Mouse (Mus musculus) forebrain, postnatal 0 days (tissue): ENCODE measurements around the gene Kcnd2. TPM values are rescaled to one million over a fixed set of nuclear protein-coding genes. Genes with fewer than 3 reads are reported as not detected.

ENCODE experiments used
- ATAC-seq: fragments of 200-750 bp; cut with Nextera tagmentation; 2 replicates; pipeline ENCODE4 v1.8.0; 2017; ENCODE audit warnings: mild to moderate bottlenecking, moderate library complexity
- DNase-seq: peaks from one replicate; pipeline ENCODE4 v3.0.0-alpha.2; 2015
- H3K27ac ChIP-seq: fragments of 300-500 bp; sonication (generic); 2 replicates; pipeline ENCODE4 v1.5.1; 2014; ENCODE audit warnings: low read depth, mild to moderate bottlenecking, antibody characterized with exemption, low read length, moderate library complexity, mixed read lengths
- H3K27me3 ChIP-seq: fragments of 300-500 bp; sonication (generic); 2 replicates; pipeline ENCODE4 v1.6.1; 2014; ENCODE audit warnings: mild to moderate bottlenecking, low read length, mixed read lengths; ENCODE audit not compliant: insufficient read depth
- H3K36me3 ChIP-seq: fragments of 300-500 bp; sonication (generic); 2 replicates; pipeline ENCODE4 v1.6.1; 2014; ENCODE audit warnings: mild to moderate bottlenecking, moderate library complexity; ENCODE audit not compliant: insufficient read depth
- H3K4me1 ChIP-seq: fragments of 300-500 bp; sonication (generic); 2 replicates; pipeline ENCODE4 v1.6.1; 2014; ENCODE audit warnings: antibody characterized with exemption; ENCODE audit not compliant: insufficient read depth
- H3K4me2 ChIP-seq: fragments of 300-500 bp; sonication (generic); 2 replicates; pipeline ENCODE4 v1.6.1; 2014; ENCODE audit warnings: low read depth, mild to moderate bottlenecking, moderate library complexity
- H3K4me3 ChIP-seq: fragments of 300-500 bp; sonication (generic); 2 replicates; pipeline ENCODE4 v1.5.1; 2014; ENCODE audit warnings: low read depth, low read length, mixed read lengths
- H3K9ac ChIP-seq: fragments of 300-500 bp; sonication (generic); 2 replicates; pipeline ENCODE4 v1.6.1; 2014; ENCODE audit warnings: mild to moderate bottlenecking
- H3K9me3 ChIP-seq: fragments of 300-500 bp; sonication (generic); 2 replicates; pipeline ENCODE4 v1.6.1; 2016; ENCODE audit warnings: low read length
- CTCF ChIP-seq: sonication (generic); IDR thresholded peaks from 2 replicates; pipeline ENCODE4 v1.5.1; 2016; ENCODE audit warnings: antibody characterized with exemption, control low read depth, low read depth
- WGBS: fragments of 180-500 bp; shearing (Covaris S2); extraction: QIAGEN DNeasy Blood & Tissue Kit; methylation state at CpG from one replicate; pipeline ENCODE4 v1.1.7; 2014; 5-methylcytosine and 5-hydroxymethylcytosine counted together
- polyA plus RNA-seq: library from polyadenylated mRNA; unstranded; fragments of >200 nt; fragmentation: Nextera tagmentation; extraction: Ambion mirVana; gene quantifications from 2 replicates; pipeline ENCODE4 v1.2.1, GENCODE M21; 2015
- total RNA-seq: library from RNA; depleted of rRNA; stranded (reverse); fragments of >200 nt; gene quantifications from 2 replicates; pipeline ENCODE4 v1.2.3, GENCODE M21; 2014

Gene Kcnd2
- total and polyA plus RNA-seq, 2 experiments from 2014 or later = 27.3 to 64.4 TPM

DNA sequence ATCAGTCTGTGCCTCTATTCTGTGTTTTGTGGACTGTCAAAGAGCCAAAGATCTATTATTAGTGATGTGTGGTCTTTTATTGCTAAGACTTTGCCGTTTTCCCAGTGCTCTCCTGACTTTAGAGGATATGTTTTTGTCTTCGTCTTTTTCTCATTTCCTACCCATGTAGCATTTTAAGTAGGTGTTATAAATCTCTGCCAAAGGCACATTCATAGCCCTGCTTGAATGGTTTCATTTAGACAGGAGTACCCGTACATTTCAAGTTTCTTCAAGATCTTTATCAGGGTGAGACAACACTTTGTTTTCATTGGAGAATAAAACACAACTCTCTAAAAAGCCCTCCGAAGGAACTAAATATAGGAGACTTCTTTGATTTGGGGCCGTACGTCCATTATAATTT is 355.7 kb downstream of the Kcnd2 start:
- no peak overlapping the region for H3K27ac ChIP-seq
- H3K36me3 ChIP-seq = no peaks in the 10 kb centered on the region
- H3K9me3 ChIP-seq = no peaks in the 10 kb centered on the region
- DNase-seq = no peak
- no peak overlapping the region for H3K9ac ChIP-seq
- no peak overlapping the region for H3K4me2 ChIP-seq
- WGBS = 45% methylated on average over 6 of the region's 6 CpGs
- TF ChIP-seq CTCF = no peak
- H3K27me3 ChIP-seq = no peaks in the 10 kb centered on the region
- no peak overlapping the region for H3K4me3 ChIP-seq
- ATAC-seq = no peak
- no peaks in the 10 kb centered on the region for H3K4me1 ChIP-seq

GRCm38 (mm10) chr6:21590156-21590555 is 374.9 kb downstream of the Kcnd2 start:
- Histone ChIP-seq H3K9ac (no peak overlapping the region), H3K4me2 (no peak overlapping the region), H3K36me3 (no peaks in the 10 kb centered on the region), H3K27ac (no peak overlapping the region), H3K4me1 (no peaks in the 10 kb centered on the region), H3K27me3 (no peaks in the 10 kb centered on the region), H3K9me3 (no peaks in the 10 kb centered on the region), H3K4me3 (no peak overlapping the region)
- ATAC-seq (no peak), DNase-seq (no peak)
- 61% methylated on average over 3 of the region's 3 CpGs for WGBS
- no peak for TF ChIP-seq CTCF

DNA sequence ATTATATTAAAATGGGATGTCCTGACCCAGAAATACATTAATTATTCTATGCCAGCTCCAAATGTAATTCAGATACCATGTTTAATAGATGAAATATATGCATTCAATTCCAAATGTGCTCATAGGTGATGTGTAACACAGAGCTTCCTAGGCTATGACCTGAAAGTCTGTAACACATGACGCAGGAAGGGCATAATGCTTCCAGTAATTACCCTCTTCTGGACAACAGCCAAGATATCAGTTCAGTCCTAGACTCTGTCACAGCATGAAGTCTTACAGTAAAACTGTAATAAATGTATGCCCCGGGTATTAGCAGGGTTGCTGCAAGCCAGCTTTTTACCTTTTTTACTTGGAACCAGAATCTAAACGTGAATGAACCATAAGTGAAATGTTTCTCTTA is 382.1 kb downstream of the Kcnd2 start:
- Histone ChIP-seq H3K4me2 (no peak overlapping the region), H3K27me3 (no peaks in the 10 kb centered on the region), H3K27ac (no peak overlapping the region), H3K4me3 (no peak overlapping the region), H3K9ac (no peak overlapping the region), H3K4me1 (no peaks in the 10 kb centered on the region), H3K36me3 (no peaks in the 10 kb centered on the region), H3K9me3 (no peaks in the 10 kb centered on the region)
- TF ChIP-seq CTCF = no peak
- no peak for ATAC-seq
- WGBS = 34% methylated on average over 3 of the region's 3 CpGs
- DNase-seq = no peak

GRCm38 (mm10) chr6:21609381-21610059 is 394.2 kb downstream of the Kcnd2 start:
- DNase-seq (no peak), ATAC-seq (no peak)
- H3K4me1 ChIP-seq = no peaks in the 10 kb centered on the region
- no peak overlapping the region for H3K9ac ChIP-seq
- H3K4me2 ChIP-seq = no peak overlapping the region
- no peaks in the 10 kb centered on the region for H3K27me3 ChIP-seq
- no peaks in the 10 kb centered on the region for H3K9me3 ChIP-seq
- no peaks in the 10 kb centered on the region for H3K36me3 ChIP-seq
- 65% methylated on average over 7 of the region's 7 CpGs for WGBS
- H3K4me3 ChIP-seq = no peak overlapping the region
- no peak overlapping the region for H3K27ac ChIP-seq
- TF ChIP-seq CTCF = no peak

GRCm38 (mm10) chr6:21629989-21630388 is 414.7 kb downstream of the Kcnd2 start:
- 71% methylated on average over 4 of the region's 4 CpGs for WGBS
- Histone ChIP-seq H3K9me3 (no peaks in the 10 kb centered on the region), H3K9ac (no peak overlapping the region), H3K27ac (no peak overlapping the region), H3K4me1 (no peaks in the 10 kb centered on the region), H3K4me2 (no peak overlapping the region), H3K36me3 (no peaks in the 10 kb centered on the region), H3K4me3 (no peak overlapping the region), H3K27me3 (no peaks in the 10 kb centered on the region)
- DNase-seq (no peak), ATAC-seq (no peak)
- TF ChIP-seq CTCF = no peak

GRCm38 (mm10) chr6:21655681-21656080 is 440.4 kb downstream of the Kcnd2 start:
- Histone ChIP-seq H3K4me3 (no peak overlapping the region), H3K4me2 (no peak overlapping the region), H3K27me3 (no peaks in the 10 kb centered on the region), H3K9ac (no peak overlapping the region), H3K4me1 (no peaks in the 10 kb centered on the region), H3K36me3 (no peaks in the 10 kb centered on the region), H3K27ac (no peak overlapping the region), H3K9me3 (no peaks in the 10 kb centered on the region)
- TF ChIP-seq CTCF = no peak
- no peak for ATAC-seq
- peak; percentile 12 for DNase-seq

DNA sequence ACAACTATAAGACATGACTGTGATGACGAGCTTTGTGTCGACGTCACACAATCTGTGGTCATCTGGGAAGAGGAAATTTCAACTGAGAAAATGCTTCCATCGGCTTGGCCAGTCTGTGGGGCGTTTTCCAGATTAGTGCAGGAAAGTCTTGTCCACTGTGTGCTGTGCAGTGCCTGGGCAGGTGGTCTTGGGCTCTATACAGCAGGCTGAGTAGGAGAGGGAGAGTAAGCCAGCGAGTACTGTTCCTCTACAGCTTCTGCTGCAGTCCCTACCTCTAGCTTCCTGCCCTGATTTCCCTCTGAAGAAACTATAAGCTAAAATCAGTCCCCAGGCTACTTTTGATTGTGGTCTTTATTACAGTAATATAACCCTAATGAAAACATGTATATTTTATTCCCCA is 448.8 kb downstream of the Kcnd2 start:
- H3K36me3 ChIP-seq = no peaks in the 10 kb centered on the region
- no peaks in the 10 kb centered on the region for H3K9me3 ChIP-seq
- no peaks in the 10 kb centered on the region for H3K27me3 ChIP-seq
- no peaks in the 10 kb centered on the region for H3K4me1 ChIP-seq
- no peak overlapping the region for H3K4me2 ChIP-seq
- no peak overlapping the region for H3K27ac ChIP-seq
- no peak for TF ChIP-seq CTCF
- ATAC-seq (no peak), DNase-seq (no peak)
- no peak overlapping the region for H3K9ac ChIP-seq
- no peak overlapping the region for H3K4me3 ChIP-seq
- WGBS = 89% methylated on average over 6 of the region's 6 CpGs

- H3K36me3 ChIP-seq = no peaks in the 10 kb centered on the region
- no peaks in the 10 kb centered on the region for H3K9me3 ChIP-seq
- no peak overlapping the region for H3K4me3 ChIP-seq
- ATAC-seq (no peak), DNase-seq (no peak)
- no peak overlapping the region for H3K27ac ChIP-seq
- H3K9ac ChIP-seq = no peak overlapping the region
- no peaks in the 10 kb centered on the region for H3K27me3 ChIP-seq
- TF ChIP-seq CTCF = no peak
- 65% methylated on average over 4 of the region's 4 CpGs for WGBS
- no peak overlapping the region for H3K4me2 ChIP-seq
- no peaks in the 10 kb centered on the region for H3K4me1 ChIP-seq
Measured at GRCm38 (mm10) chr6:21664638-21665037, 449.3 kb downstream of the Kcnd2 start.
